Mouse (Mus musculus): ENCODE measurements around the gene Xrcc5. TPM values are rescaled to one million over a fixed set of nuclear protein-coding genes. Genes with fewer than 3 reads are reported as not detected.

Xrcc5 gene
- polyA plus RNA-seq, 1 experiment from 2014 or later = 29.7 TPM

GRCm38 (mm10) chr1:72399720-72400401 is 92.6 kb downstream of the Xrcc5 start:
- Histone ChIP-seq H3K4me2 (ENCODE audit: low read depth, low read length) (no peak overlapping the region), H3K27ac (ENCODE audit: low read length) (no peak overlapping the region), H3K4me1 (replicated peaks; ENCODE audit: control insufficient read depth, insufficient read depth, low read length) (no peaks in the 10 kb centered on the region), H3K4me3 (ENCODE audit: low read length) (no peak overlapping the region), H3K36me3 (ENCODE audit: control insufficient read depth, insufficient read depth, low read length) (no peaks in the 10 kb centered on the region), H3K9ac (ENCODE audit: low read length) (no peak overlapping the region), H3K27me3 (ENCODE audit: control insufficient read depth, insufficient read depth, low read depth, low read length) (no peaks in the 10 kb centered on the region), H3K9me3 (ENCODE audit: control insufficient read depth, low read length) (no peaks in the 10 kb centered on the region)
- 42% methylated on average over 8 of the region's 8 CpGs for WGBS
- ATAC-seq (ENCODE audit: low read depth) = no peak

GRCm38 (mm10) chr1:72400616-72401015 is 93.4 kb downstream of the Xrcc5 start:
- no peaks in the 10 kb centered on the region for H3K36me3 ChIP-seq (ENCODE audit: control insufficient read depth, insufficient read depth, low read length)
- no peak overlapping the region for H3K9ac ChIP-seq (ENCODE audit: low read length)
- H3K27ac ChIP-seq (ENCODE audit: low read length) = no peak overlapping the region
- 68% methylated on average over 9 of the region's 9 CpGs for WGBS
- H3K4me2 ChIP-seq (ENCODE audit: low read depth, low read length) = no peak overlapping the region
- no peaks in the 10 kb centered on the region for H3K4me1 ChIP-seq (replicated peaks; ENCODE audit: control insufficient read depth, insufficient read depth, low read length)
- no peaks in the 10 kb centered on the region for H3K27me3 ChIP-seq (ENCODE audit: control insufficient read depth, insufficient read depth, low read depth, low read length)
- H3K4me3 ChIP-seq (ENCODE audit: low read length) = no peak overlapping the region
- no peak for ATAC-seq (ENCODE audit: low read depth)
- no peaks in the 10 kb centered on the region for H3K9me3 ChIP-seq (ENCODE audit: control insufficient read depth, low read length)

- Histone ChIP-seq H3K4me1 (replicated peaks; ENCODE audit: control insufficient read depth, insufficient read depth, low read length) (no peaks in the 10 kb centered on the region), H3K4me2 (ENCODE audit: low read depth, low read length) (no peak overlapping the region), H3K4me3 (ENCODE audit: low read length) (no peak overlapping the region), H3K27ac (ENCODE audit: low read length) (no peak overlapping the region), H3K9ac (ENCODE audit: low read length) (no peak overlapping the region), H3K27me3 (ENCODE audit: control insufficient read depth, insufficient read depth, low read depth, low read length) (no peaks in the 10 kb centered on the region), H3K36me3 (ENCODE audit: control insufficient read depth, insufficient read depth, low read length) (no peaks in the 10 kb centered on the region), H3K9me3 (ENCODE audit: control insufficient read depth, low read length) (no peaks in the 10 kb centered on the region)
- WGBS = 54% methylated on average over 8 of the region's 8 CpGs
- no peak for ATAC-seq (ENCODE audit: low read depth)
These were observed 94.3 kb downstream of the Xrcc5 start for GRCm38 (mm10) chr1:72401331-72402069.

GRCm38 (mm10) chr1:72406505-72407079 is 99.4 kb downstream of the Xrcc5 start:
- no peak overlapping the region for H3K27ac ChIP-seq (ENCODE audit: low read length)
- 57% methylated on average over 14 of the region's 14 CpGs for WGBS
- no peaks in the 10 kb centered on the region for H3K4me1 ChIP-seq (replicated peaks; ENCODE audit: control insufficient read depth, insufficient read depth, low read length)
- no peaks in the 10 kb centered on the region for H3K27me3 ChIP-seq (ENCODE audit: control insufficient read depth, insufficient read depth, low read depth, low read length)
- no peak overlapping the region for H3K9ac ChIP-seq (ENCODE audit: low read length)
- H3K9me3 ChIP-seq (ENCODE audit: control insufficient read depth, low read length) = no peaks in the 10 kb centered on the region
- ATAC-seq (ENCODE audit: low read depth) = no peak
- no peaks in the 10 kb centered on the region for H3K36me3 ChIP-seq (ENCODE audit: control insufficient read depth, insufficient read depth, low read length)
- H3K4me2 ChIP-seq (ENCODE audit: low read depth, low read length) = no peak overlapping the region
- no peak overlapping the region for H3K4me3 ChIP-seq (ENCODE audit: low read length)

DNA sequence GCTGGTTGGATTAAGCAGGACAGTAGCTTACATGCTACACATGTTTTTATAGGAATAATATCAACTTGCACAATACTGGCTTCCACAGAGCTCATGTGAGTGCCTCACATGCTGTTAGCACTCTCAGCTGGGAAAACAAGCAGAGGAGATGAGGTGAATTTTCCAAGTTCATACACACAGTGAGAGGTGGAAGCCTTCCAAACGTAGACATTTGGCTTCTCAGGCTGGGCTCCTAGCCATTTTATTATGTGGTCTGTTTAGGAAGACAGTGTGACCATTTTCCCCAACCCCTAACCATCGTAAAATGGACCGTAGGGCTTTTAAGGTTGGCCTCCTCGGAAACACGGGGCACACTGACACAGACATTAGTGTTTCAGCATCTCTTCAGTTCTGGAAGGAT is 102.7 kb downstream of the Xrcc5 start:
- no peaks in the 10 kb centered on the region for H3K9me3 ChIP-seq (ENCODE audit: control insufficient read depth, low read length)
- no peak overlapping the region for H3K4me2 ChIP-seq (ENCODE audit: low read depth, low read length)
- no peaks in the 10 kb centered on the region for H3K27me3 ChIP-seq (ENCODE audit: control insufficient read depth, insufficient read depth, low read depth, low read length)
- 76% methylated on average over 5 of the region's 5 CpGs for WGBS
- no peak overlapping the region for H3K27ac ChIP-seq (ENCODE audit: low read length)
- no peak overlapping the region for H3K9ac ChIP-seq (ENCODE audit: low read length)
- H3K36me3 ChIP-seq (ENCODE audit: control insufficient read depth, insufficient read depth, low read length) = no peaks in the 10 kb centered on the region
- H3K4me3 ChIP-seq (ENCODE audit: low read length) = no peak overlapping the region
- H3K4me1 ChIP-seq (replicated peaks; ENCODE audit: control insufficient read depth, insufficient read depth, low read length) = no peaks in the 10 kb centered on the region
- ATAC-seq (ENCODE audit: low read depth) = no peak

DNA sequence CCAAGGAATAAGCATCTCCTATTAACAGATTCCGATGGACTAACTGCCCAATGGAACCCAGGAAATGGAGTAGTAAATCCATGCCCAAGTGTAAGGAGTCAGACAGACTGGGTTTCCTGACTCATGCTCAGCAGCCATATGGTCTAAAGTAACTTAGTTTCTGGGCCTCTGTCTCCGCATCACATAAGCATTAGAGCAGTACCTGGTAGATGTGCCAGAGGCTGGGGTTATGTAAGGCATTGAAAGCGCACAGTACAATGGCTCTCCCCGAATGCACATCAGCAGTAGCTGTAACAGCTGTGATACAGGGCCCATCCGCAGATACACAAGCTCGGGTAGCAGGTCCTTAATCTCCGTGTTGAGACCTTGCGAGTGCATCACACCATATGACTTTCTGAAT is 103.9 kb downstream of the Xrcc5 start:
- no peak overlapping the region for H3K9ac ChIP-seq (ENCODE audit: low read length)

DNA sequence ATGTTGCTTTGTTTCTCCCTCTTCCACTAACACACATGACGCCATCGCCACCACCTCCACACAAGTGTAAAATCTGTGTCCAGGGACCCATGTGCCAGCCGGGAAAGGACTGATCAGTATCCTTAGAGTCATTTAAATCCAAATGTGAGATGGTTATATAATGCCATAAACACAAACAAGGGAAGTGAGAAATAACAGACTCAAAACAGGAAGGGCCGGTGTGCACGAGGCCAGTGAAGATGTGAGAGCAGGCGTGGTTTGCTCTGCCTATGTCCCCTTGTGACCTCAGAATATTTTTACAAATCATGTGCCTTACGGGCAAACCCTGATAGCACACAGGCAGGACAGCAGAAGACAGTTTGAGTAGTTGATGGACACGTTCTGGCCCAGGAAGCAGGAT is 106.0 kb downstream of the Xrcc5 start:
- 76% methylated on average over 8 of the region's 8 CpGs for WGBS
- Histone ChIP-seq H3K9me3 (ENCODE audit: control insufficient read depth, low read length) (no peaks in the 10 kb centered on the region), H3K4me1 (replicated peaks; ENCODE audit: control insufficient read depth, insufficient read depth, low read length) (no peaks in the 10 kb centered on the region), H3K27ac (ENCODE audit: low read length) (no peak overlapping the region), H3K4me3 (ENCODE audit: low read length) (no peak overlapping the region), H3K4me2 (ENCODE audit: low read depth, low read length) (no peak overlapping the region), H3K9ac (ENCODE audit: low read length) (no peak overlapping the region), H3K27me3 (ENCODE audit: control insufficient read depth, insufficient read depth, low read depth, low read length) (no peaks in the 10 kb centered on the region), H3K36me3 (ENCODE audit: control insufficient read depth, insufficient read depth, low read length) (no peaks in the 10 kb centered on the region)
- ATAC-seq (ENCODE audit: low read depth) = no peak

More for the DNA sequence above, 103.9 kb downstream of the Xrcc5 start:
- H3K4me2 ChIP-seq (ENCODE audit: low read depth, low read length) = no peak overlapping the region
- no peaks in the 10 kb centered on the region for H3K36me3 ChIP-seq (ENCODE audit: control insufficient read depth, insufficient read depth, low read length)
- no peak overlapping the region for H3K4me3 ChIP-seq (ENCODE audit: low read length)
- no peaks in the 10 kb centered on the region for H3K27me3 ChIP-seq (ENCODE audit: control insufficient read depth, insufficient read depth, low read depth, low read length)
- H3K9me3 ChIP-seq (ENCODE audit: control insufficient read depth, low read length) = no peaks in the 10 kb centered on the region
- ATAC-seq (ENCODE audit: low read depth) = no peak
- no peaks in the 10 kb centered on the region for H3K4me1 ChIP-seq (replicated peaks; ENCODE audit: control insufficient read depth, insufficient read depth, low read length)
- WGBS = 88% methylated on average over 8 of the region's 8 CpGs
- H3K27ac ChIP-seq (ENCODE audit: low read length) = no peak overlapping the region

DNA sequence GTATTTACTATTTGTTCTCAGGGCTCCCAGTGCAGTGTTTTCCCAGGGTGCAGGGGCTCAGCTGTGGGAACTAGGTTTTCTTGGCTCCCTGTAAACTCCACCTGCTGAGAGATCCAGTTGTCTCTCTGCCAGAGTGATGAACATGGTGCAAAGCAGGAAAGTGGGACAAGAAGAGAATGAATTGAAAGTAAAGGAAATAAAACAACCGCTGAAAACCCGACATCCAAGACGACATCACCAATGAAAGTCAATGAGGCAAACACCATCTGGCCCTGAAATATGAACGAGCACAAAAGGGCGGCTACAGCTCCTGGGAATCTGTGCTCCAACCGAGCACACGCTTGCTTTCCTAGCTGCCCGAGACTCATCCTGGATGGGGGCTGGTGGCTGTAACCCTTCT is 106.9 kb downstream of the Xrcc5 start:
- Histone ChIP-seq H3K27me3 (ENCODE audit: control insufficient read depth, insufficient read depth, low read depth, low read length) (no peaks in the 10 kb centered on the region), H3K27ac (ENCODE audit: low read length) (no peak overlapping the region), H3K4me1 (replicated peaks; ENCODE audit: control insufficient read depth, insufficient read depth, low read length) (no peaks in the 10 kb centered on the region), H3K4me2 (ENCODE audit: low read depth, low read length) (no peak overlapping the region), H3K36me3 (ENCODE audit: control insufficient read depth, insufficient read depth, low read length) (no peaks in the 10 kb centered on the region), H3K9me3 (ENCODE audit: control insufficient read depth, low read length) (no peaks in the 10 kb centered on the region), H3K4me3 (ENCODE audit: low read length) (no peak overlapping the region), H3K9ac (ENCODE audit: low read length) (no peak overlapping the region)
- 83% methylated on average over 8 of the region's 8 CpGs for WGBS
- no peak for ATAC-seq (ENCODE audit: low read depth)

DNA sequence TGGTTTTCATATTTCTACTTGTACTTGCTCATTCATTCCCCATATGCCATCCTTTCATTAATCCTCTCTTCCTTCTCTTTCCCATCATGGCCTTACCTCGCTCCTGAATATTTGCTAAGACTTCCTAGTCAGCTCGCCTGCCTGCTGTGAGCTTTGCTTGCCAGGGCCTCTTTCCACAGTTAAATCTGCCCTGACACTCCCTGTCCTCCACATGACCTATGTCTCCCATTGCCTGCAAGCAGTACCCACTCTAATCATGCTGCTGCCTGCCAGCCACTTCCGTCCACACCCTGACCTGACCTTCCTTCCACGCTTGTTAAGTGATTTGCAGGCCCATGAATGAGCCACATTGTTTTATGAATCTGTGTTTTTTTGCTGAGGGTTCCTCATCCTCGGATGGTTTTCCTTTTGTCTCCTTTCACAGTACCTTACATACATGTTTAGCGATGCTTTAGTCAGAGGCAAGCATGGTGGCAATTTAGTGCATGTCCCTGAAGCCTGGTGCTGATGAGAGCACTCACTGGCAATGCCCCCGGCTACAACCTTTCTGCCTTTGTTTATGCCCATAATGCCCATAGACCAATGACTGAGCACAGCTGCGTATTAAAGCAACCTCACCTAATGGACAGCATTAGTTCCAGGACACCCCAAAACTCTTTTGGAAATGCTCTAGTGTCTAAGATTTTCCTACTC is 107.5 kb downstream of the Xrcc5 start:
- ATAC-seq (ENCODE audit: low read depth) = no peak
- Histone ChIP-seq H3K9me3 (ENCODE audit: control insufficient read depth, low read length) (no peaks in the 10 kb centered on the region), H3K4me3 (ENCODE audit: low read length) (no peak overlapping the region), H3K4me2 (ENCODE audit: low read depth, low read length) (no peak overlapping the region), H3K27me3 (ENCODE audit: control insufficient read depth, insufficient read depth, low read depth, low read length) (no peaks in the 10 kb centered on the region), H3K36me3 (ENCODE audit: control insufficient read depth, insufficient read depth, low read length) (no peaks in the 10 kb centered on the region), H3K9ac (ENCODE audit: low read length) (no peak overlapping the region), H3K27ac (ENCODE audit: low read length) (no peak overlapping the region), H3K4me1 (replicated peaks; ENCODE audit: control insufficient read depth, insufficient read depth, low read length) (no peaks in the 10 kb centered on the region)
- WGBS = 58% methylated on average over 8 of the region's 8 CpGs

Data from lung, embryonic 16.5 days (tissue).